Mouse (Mus musculus) layer of hippocampus, adult 6 months (tissue): ENCODE results near the gene Eps15l1. TPM values are rescaled to one million over a fixed set of nuclear protein-coding genes. Genes with fewer than 3 reads are reported as not detected.
A peak's percentile ranks its signal among the peaks of the same experiment; 100 is the strongest.

Experiments used
- long read RNA-seq, 2 experiments: library from polyadenylated mRNA; unstranded; transcript quantifications; one replicate each; pipeline ENCODE4 v2.0.0; 2019 to 2020
- microRNA-seq: library from miRNA; unstranded; fragments of <30 nt; microRNA quantifications from one replicate; pipeline ENCODE4 v1.2.0, GENCODE M21; 2020
- polyA plus RNA-seq: library from polyadenylated mRNA; unstranded; fragments of <200 nt; fragmentation: Nextera tagmentation; gene quantifications from 2 replicates; pipeline ENCODE4 v1.2.3, GENCODE M21; 2021

The Eps15l1 gene
- 18.8 and 19.3 TPM in 2 replicates for polyA plus RNA-seq
- long read RNA-seq, experiment 1, transcript Eps15l1-201 (24 exons, 3,129 nt), result major isoform, 7 of 21 reads
- long read RNA-seq, experiment 1, partial matches to known transcripts, result 5 of 21 reads
- long read RNA-seq, experiment 1, other reads (novel, unspliced or antisense), result 7 of 21 reads
- long read RNA-seq, experiment 2, transcript Eps15l1-201 (24 exons, 3,129 nt), result major isoform, 86 of 180 reads
- long read RNA-seq, experiment 2, transcript Eps15l1-205 (16 exons, 3,376 nt), result minor isoform, 10 of 180 reads
- long read RNA-seq, experiment 2, partial matches to known transcripts, result 10 of 180 reads
- long read RNA-seq, experiment 2, other reads (novel, unspliced or antisense), result 73 of 180 reads

DNA sequence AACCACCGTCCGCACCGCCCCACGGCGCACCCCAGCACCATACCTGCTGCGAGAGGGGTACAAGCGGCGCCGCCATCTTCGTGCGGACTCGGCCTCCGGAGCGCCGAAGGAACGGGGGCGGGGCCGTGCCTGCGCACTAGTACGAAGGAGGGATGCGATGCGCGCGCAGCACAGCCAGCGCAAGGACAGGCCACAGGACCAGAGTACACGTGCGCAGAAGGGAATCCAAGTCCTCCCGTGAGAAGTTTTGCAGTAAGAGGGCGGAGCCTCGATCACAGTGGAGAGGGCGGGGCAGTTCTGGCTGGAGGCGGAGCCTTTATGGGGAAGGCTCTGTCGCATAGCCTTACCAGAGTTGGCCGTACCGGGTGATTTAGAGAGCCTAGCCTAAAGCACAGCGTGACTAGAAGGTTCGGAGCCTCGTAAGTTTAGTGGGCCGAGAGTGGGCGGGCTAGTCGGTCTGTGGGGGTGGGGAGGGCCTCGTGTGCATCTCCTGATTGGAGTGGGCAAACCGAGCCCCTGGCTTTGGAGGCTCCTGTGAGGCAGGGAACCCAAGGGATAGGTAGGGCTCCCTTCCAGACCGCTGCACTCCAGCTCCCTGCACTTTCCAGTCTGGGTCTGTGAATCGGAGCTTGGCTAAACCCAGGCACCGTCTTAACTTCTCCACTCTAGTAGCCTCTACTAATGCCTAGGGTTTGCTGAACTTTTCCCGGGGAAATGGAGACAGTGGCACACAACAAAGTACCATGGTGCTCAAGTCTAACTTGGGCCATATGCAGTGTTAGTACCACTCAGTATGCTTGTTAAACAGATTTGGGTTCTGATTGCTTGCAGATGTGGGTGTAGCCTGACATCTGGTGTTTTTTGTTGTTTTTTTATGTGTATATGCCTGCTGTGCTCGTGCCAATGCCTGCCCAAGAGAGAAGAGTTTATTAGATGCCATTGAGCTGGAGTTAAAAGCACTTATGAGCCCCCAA is at the start of gene Eps15l1:
Eps15l1 (minus strand) TSS at position 99 of the 974 bp plus-strand sequence.

DNA sequence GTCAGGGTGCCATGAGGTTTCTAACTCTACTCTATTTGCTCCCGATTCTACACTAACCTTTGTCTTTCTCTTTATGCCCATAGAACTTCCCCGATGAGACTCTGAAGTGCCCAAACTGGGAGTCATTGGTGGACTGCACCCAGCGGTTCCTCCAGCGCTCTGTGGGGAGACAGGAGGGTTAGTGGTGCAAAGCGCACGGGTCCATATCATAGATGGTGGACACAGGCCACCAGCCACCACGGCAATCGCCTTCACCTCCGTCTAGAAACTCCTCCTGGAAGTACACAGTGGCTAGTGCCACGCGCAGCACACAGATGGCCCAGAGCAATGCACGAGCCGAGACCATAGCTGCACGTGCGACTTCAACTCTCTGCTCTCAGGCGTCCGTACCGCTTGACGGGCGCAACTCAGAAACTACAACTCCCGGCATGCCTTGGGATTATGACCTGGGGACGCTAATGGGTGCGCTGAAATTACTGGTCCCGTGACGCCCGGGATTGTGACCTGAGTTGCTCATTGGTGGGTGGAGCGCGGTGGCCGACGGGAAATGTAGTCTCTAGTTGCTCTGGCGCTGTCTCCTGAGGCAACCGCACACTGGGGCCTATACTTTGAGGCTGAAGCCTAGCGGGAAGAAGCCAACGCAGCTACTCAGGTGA is 22.2 kb upstream of the Eps15l1 start, which contains the start of the genes Calr3 and 1700030K09Rik:
Calr3 (minus strand) TSS at position 533 of the 656 bp plus-strand sequence.
1700030K09Rik (plus strand) TSS at position 543 of the 656 bp plus-strand sequence.

DNA sequence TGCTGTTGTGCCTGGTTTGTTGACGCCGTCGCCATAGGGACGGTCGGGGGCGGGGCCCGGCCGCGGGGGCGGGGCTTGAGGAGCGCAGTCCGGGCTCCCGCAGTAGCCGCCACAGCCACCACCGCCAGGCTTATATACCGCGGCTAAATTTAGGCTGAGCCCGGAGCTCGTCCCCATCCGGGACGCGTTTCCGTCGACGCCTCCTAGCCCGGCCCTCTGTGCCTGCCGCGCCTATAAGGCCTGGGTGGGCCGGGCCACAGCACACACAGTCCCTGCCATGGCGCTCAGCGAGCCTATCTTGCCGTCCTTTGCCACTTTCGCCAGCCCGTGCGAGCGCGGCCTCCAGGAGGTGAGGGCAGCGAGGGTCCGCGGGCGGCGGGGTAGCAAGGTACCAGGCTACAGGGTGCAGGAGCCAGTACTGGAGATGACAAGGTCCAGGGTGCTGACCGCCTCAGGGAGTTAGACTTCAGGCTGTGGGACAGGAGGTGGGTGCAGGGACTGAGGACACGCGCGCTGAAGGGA is 102.4 kb downstream of the Eps15l1 start, which contains the start of gene Klf2:
Klf2 (plus strand) TSS at position 233 of the 522 bp plus-strand sequence.

DNA sequence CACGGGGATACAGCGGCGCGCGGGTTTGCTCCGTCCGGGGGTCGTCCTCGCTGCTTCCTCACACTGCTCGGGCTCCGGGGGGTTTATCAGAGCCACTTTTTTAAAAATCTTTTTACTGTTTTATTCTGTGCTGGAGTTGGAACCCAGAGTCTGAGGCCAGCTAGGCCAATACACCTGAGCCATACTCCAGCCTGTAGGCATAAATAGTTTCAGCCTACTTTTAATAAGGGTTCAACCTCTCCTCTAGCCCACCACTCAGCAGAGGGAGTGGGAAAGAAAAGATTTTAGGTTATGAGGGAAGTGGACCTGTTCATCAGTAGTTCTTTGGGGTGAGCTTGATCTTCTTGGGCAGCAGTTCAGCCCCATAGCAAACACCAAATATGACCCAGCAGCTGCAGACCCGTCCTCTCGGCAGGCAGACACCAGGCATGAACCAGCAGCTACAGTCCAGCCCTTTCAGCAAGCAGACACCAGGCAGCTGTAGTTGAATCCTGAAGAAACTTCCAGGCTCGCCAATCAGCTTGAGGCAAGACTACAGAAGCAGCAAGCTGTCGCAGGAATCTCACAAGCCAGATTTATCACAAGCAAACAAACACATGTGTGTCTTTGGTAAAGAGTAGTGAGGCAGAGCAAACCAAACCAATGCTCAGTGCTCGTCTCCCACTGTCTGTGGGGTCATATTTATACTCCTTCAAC is 115.9 kb downstream of the Eps15l1 start, which contains the start of gene Gm10282:
Gm10282 (minus strand) TSS at position 51 of the 696 bp plus-strand sequence.

Small RNAs within 50 kb of the gene (microRNA-seq; reads per million reads assigned to microRNA genes)
- gene Mir7068, result 3.7 reads per million, percentile 12 among the genes with 10 or more reads in this experiment

Other genes with a start within 250 kb of the Eps15l1 start
- gene Hsh2d, start 231.8 kb downstream of the Eps15l1 start, polyA plus RNA-seq, result not detected in 2 replicates
- not detected in 2 replicates for gene Cib3, start 208.6 kb downstream of the Eps15l1 start, polyA plus RNA-seq
- not detected in 2 replicates for gene Gm11034, start 207.8 kb downstream of the Eps15l1 start, polyA plus RNA-seq
- 54.1 and 54.6 TPM in 2 replicates for gene Fam32a, start 201.7 kb downstream of the Eps15l1 start, polyA plus RNA-seq
- 92.6 and 104 TPM in 2 replicates for gene Ap1m1, start 181.4 kb downstream of the Eps15l1 start, polyA plus RNA-seq
- 8.9 and 9.6 TPM in 2 replicates for gene Gm10282, start 116.2 kb downstream of the Eps15l1 start, polyA plus RNA-seq
- 0.63 and 0.69 TPM in 2 replicates for gene Klf2, start 102.4 kb downstream of the Eps15l1 start, polyA plus RNA-seq
- 1.4 and 1.8 TPM in 2 replicates for gene Calr3, start 22.4 kb upstream of the Eps15l1 start, polyA plus RNA-seq
- 6.5 and 6.7 TPM in 2 replicates for gene 1700030K09Rik, start 22.4 kb upstream of the Eps15l1 start, polyA plus RNA-seq
- gene Cherp, start 53.8 kb upstream of the Eps15l1 start, polyA plus RNA-seq, result 29.2 and 34.8 TPM in 2 replicates
- gene Slc35e1, start 71.2 kb upstream of the Eps15l1 start, polyA plus RNA-seq, result 4.5 and 4.7 TPM in 2 replicates
- 3.1 and 4.5 TPM in 2 replicates for gene Med26, start 126.8 kb upstream of the Eps15l1 start, polyA plus RNA-seq
- 104 and 112 TPM in 2 replicates for gene Smim7, start 149.6 kb upstream of the Eps15l1 start, polyA plus RNA-seq
- 92.6 and 100 TPM in 2 replicates for gene Tmem38a, start 150.6 kb upstream of the Eps15l1 start, polyA plus RNA-seq
- gene Nwd1, start 225.3 kb upstream of the Eps15l1 start, polyA plus RNA-seq, result 5.3 and 6.9 TPM in 2 replicates